Mouse (Mus musculus): Measurements from ENCODE around the gene Pigh. TPM values are rescaled to one million over a fixed set of nuclear protein-coding genes. Genes with fewer than 3 reads are reported as not detected.

Gene Pigh
- polyA plus RNA-seq, 1 experiment = 12.9 TPM

DNA sequence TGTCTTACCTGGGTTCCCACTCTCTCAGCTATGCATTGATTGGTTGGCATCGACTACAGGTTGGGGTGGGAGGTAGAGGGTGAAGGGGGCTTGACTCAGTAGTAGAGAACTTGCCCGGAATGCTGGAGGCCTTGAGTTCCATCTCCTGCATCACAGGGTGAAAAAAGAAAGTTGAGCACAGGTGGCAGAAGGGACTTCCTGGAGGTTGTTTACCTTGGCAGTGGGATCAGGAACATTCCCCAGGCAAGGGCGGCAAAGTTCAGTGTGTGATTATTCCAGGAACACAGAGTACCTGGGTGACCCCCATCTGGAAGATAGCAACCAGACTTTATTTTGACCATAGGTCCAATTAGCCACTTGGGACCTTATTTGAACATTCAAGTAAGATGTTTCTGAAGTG, 14.3 kb upstream of the Pigh start:
- Histone ChIP-seq H3K27me3 (ENCODE audit: control insufficient read depth, insufficient read depth, low read length, poor library complexity, severe bottlenecking) (no peaks in the 10 kb centered on the region), H3K4me1 (ENCODE audit: control insufficient read depth, insufficient read depth, low read length) (no peaks in the 10 kb centered on the region), H3K4me3 (ENCODE audit: low read depth, low read length) (no peak overlapping the region), H3K9ac (ENCODE audit: low read depth, poor library complexity, severe bottlenecking) (no peak overlapping the region), H3K27ac (ENCODE audit: insufficient read depth, low read length) (no peak overlapping the region), H3K9me3 (replicated peaks; ENCODE audit: control insufficient read depth, insufficient read depth, low read length, poor library complexity, severe bottlenecking) (no peaks in the 10 kb centered on the region), H3K36me3 (ENCODE audit: control insufficient read depth, insufficient read depth, low read length, poor library complexity, severe bottlenecking) (no peaks in the 10 kb centered on the region)
- TF ChIP-seq EP300 (IDR thresholded peaks at IDR 0.05; ENCODE audit: insufficient read depth, low read depth, low read length) (no peak), POLR2A (IDR thresholded peaks at IDR 0.05; ENCODE audit: insufficient read depth, low read length) (no peak), CTCF (IDR thresholded peaks at IDR 0.05; ENCODE audit: low read depth, low read length) (no peak)

DNA sequence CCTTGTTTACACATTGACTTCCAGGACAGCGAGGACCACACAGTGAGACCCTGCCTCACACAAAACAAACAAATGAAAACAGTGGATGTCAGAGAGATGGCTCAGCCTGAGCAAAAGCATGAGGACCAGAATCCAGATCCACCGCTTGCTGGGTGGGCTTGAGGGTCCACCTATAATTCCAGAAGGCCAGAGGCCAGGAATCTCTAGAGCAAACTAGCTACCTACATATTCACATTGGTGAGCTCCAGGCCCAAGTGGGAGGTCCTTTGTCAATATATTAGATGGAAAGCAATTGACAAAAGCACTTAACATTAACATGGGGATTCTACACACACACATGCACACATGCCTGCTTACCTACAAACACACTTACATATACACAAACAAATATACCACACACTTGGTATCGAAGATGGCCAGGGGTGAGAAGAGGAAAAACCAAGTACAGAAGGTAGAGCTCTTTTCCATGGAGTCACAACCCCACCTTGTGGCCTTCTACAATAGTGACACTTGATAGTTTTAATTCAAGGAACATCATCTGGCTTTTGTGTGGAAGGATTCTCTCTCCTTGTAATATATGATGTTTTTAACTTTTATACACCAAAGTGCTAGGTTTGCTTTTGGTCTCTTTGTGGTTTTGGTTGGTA, 7.8 kb upstream of the Pigh start:
- Histone ChIP-seq H3K27ac (ENCODE audit: insufficient read depth, low read length) (no peak overlapping the region), H3K36me3 (ENCODE audit: control insufficient read depth, insufficient read depth, low read length, poor library complexity, severe bottlenecking) (no peaks in the 10 kb centered on the region), H3K9ac (ENCODE audit: low read depth, poor library complexity, severe bottlenecking) (no peak overlapping the region), H3K27me3 (ENCODE audit: control insufficient read depth, insufficient read depth, low read length, poor library complexity, severe bottlenecking) (no peaks in the 10 kb centered on the region), H3K9me3 (replicated peaks; ENCODE audit: control insufficient read depth, insufficient read depth, low read length, poor library complexity, severe bottlenecking) (no peaks in the 10 kb centered on the region), H3K4me1 (ENCODE audit: control insufficient read depth, insufficient read depth, low read length) (no peaks in the 10 kb centered on the region), H3K4me3 (ENCODE audit: low read depth, low read length) (no peak overlapping the region)
- TF ChIP-seq CTCF (IDR thresholded peaks at IDR 0.05; ENCODE audit: low read depth, low read length) = peak; percentile 14
- TF ChIP-seq EP300 (IDR thresholded peaks at IDR 0.05; ENCODE audit: insufficient read depth, low read depth, low read length) = no peak

DNA sequence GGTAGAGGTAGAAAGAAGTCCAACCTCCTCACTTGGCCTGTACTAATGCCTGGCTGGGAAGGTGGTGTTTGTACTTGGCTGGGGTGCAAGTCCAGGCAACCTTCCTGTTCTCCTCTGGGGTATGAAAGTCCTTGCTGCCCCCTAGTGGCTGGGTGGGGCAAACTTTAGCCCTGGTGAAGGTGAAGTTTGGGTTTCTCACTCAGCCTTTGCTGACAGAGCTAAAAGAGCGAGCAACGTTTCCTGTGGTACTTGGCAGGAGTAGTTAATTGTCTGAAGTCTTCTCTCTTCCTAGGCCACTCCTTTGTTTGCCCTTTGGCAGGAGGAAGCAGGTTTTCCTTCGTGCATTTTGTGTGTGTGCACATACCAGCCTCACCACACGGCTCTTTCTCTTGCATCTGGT, 3.1 kb upstream of the Pigh start:
- peak; percentile 72 for TF ChIP-seq CTCF (IDR thresholded peaks at IDR 0.05; ENCODE audit: low read depth, low read length)
- TF ChIP-seq POLR2A (IDR thresholded peaks at IDR 0.05; ENCODE audit: insufficient read depth, low read length) = no peak
- Histone ChIP-seq H3K27ac (ENCODE audit: insufficient read depth, low read length) (no peak overlapping the region), H3K36me3 (ENCODE audit: control insufficient read depth, insufficient read depth, low read length, poor library complexity, severe bottlenecking) (no peaks in the 10 kb centered on the region), H3K27me3 (ENCODE audit: control insufficient read depth, insufficient read depth, low read length, poor library complexity, severe bottlenecking) (no peaks in the 10 kb centered on the region), H3K4me3 (ENCODE audit: low read depth, low read length) (no peak overlapping the region), H3K9ac (ENCODE audit: low read depth, poor library complexity, severe bottlenecking) (no peak overlapping the region), H3K9me3 (replicated peaks; ENCODE audit: control insufficient read depth, insufficient read depth, low read length, poor library complexity, severe bottlenecking) (no peaks in the 10 kb centered on the region), H3K4me1 (ENCODE audit: control insufficient read depth, insufficient read depth, low read length) (no peaks in the 10 kb centered on the region)

DNA sequence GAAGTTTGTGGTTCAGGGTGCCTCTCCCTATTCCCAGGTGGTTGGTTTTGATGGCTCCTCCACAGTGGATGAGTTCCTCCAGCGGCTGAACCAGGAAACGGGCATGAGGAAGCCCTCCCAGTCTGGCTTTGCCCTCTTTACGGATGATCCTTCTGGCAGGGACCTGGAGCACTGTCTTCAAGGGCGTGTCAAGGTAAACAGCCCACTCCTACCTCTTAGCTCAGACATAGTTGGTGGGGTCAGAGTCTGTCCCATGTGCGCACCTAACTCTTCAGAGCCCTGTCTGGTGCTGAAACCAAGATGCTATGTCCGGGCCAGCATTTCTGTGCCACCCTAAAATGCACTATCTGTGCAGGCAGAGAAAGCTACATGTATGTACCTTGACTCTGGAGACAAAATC, 16.1 kb downstream of the Pigh start:
- H3K27ac ChIP-seq (ENCODE audit: insufficient read depth, low read length) = no peak overlapping the region
- H3K9ac ChIP-seq (ENCODE audit: low read depth, poor library complexity, severe bottlenecking) = no peak overlapping the region
- TF ChIP-seq CTCF (IDR thresholded peaks at IDR 0.05; ENCODE audit: low read depth, low read length) (no peak), EP300 (IDR thresholded peaks at IDR 0.05; ENCODE audit: insufficient read depth, low read depth, low read length) (no peak), POLR2A (IDR thresholded peaks at IDR 0.05; ENCODE audit: insufficient read depth, low read length) (no peak)
- H3K4me3 ChIP-seq (ENCODE audit: low read depth, low read length) = no peak overlapping the region
- H3K9me3 ChIP-seq (replicated peaks; ENCODE audit: control insufficient read depth, insufficient read depth, low read length, poor library complexity, severe bottlenecking) = no peaks in the 10 kb centered on the region
- H3K36me3 ChIP-seq (ENCODE audit: control insufficient read depth, insufficient read depth, low read length, poor library complexity, severe bottlenecking) = peaks cover 11% of the 10 kb centered on the region; the same call in 1 of the 2 replicates
- no peaks in the 10 kb centered on the region for H3K27me3 ChIP-seq (ENCODE audit: control insufficient read depth, insufficient read depth, low read length, poor library complexity, severe bottlenecking)
- H3K4me1 ChIP-seq (ENCODE audit: control insufficient read depth, insufficient read depth, low read length) = no peaks in the 10 kb centered on the region

DNA sequence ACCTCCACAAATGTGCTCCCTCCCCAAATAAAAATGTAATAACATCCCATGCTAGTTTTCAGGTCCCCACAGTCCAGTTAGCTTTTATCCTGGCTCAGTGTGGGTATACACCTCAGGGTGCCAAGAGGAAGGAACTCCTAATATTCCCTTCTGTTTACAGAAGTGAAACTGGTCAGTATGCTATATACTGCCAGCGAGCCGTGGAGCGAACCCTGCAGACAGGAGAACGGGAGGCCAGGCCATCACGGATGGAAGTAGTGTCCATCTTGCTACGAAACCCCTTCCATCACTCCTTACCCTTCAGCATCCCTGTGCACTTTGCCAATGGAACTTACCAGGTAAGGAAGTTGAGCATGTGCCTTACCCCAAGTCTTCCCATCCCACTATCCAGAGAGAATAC, 16.9 kb downstream of the Pigh start:
- TF ChIP-seq POLR2A (IDR thresholded peaks at IDR 0.05; ENCODE audit: insufficient read depth, low read length) (no peak), EP300 (IDR thresholded peaks at IDR 0.05; ENCODE audit: insufficient read depth, low read depth, low read length) (no peak), CTCF (IDR thresholded peaks at IDR 0.05; ENCODE audit: low read depth, low read length) (no peak)
- Histone ChIP-seq H3K27ac (ENCODE audit: insufficient read depth, low read length) (no peak overlapping the region), H3K9me3 (replicated peaks; ENCODE audit: control insufficient read depth, insufficient read depth, low read length, poor library complexity, severe bottlenecking) (no peaks in the 10 kb centered on the region), H3K36me3 (ENCODE audit: control insufficient read depth, insufficient read depth, low read length, poor library complexity, severe bottlenecking) (peaks cover 11% of the 10 kb centered on the region; the same call in 1 of the 2 replicates), H3K9ac (ENCODE audit: low read depth, poor library complexity, severe bottlenecking) (no peak overlapping the region), H3K27me3 (ENCODE audit: control insufficient read depth, insufficient read depth, low read length, poor library complexity, severe bottlenecking) (no peaks in the 10 kb centered on the region), H3K4me3 (ENCODE audit: low read depth, low read length) (no peak overlapping the region), H3K4me1 (ENCODE audit: control insufficient read depth, insufficient read depth, low read length) (no peaks in the 10 kb centered on the region)

DNA sequence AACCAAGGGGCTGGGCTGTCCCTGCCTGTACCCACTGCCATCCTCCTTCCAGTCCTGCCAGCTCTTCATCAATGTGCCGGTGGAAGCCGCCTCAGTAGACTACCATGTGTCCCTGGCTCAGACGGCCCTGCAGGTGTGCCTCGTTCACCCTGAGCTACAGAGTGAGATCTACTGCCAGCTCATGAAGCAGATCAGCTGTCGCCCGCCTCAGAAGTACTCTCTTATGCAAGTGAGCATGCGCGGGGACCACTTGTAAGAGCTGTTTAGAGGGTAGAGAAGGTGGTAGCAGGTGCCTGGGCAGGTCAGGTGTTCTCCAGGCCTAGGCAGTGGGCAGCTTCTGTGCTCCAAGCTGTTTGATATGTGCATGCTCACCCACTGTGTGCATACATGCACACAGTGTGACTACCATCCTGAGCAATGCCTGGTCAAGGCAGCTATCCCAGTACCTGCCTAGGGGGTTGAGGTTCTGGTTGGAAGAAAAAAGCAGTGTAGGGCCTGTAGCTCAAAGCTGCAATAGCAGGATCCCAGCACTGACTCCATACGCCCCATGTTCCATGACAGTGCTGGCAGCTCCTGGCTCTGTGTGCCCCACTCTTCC, 18.6 kb downstream of the Pigh start:
- Histone ChIP-seq H3K36me3 (ENCODE audit: control insufficient read depth, insufficient read depth, low read length, poor library complexity, severe bottlenecking) (peaks cover 3% of the 10 kb centered on the region; the same call in 1 of the 2 replicates), H3K27ac (ENCODE audit: insufficient read depth, low read length) (no peak overlapping the region), H3K4me3 (ENCODE audit: low read depth, low read length) (no peak overlapping the region), H3K27me3 (ENCODE audit: control insufficient read depth, insufficient read depth, low read length, poor library complexity, severe bottlenecking) (no peaks in the 10 kb centered on the region), H3K9me3 (replicated peaks; ENCODE audit: control insufficient read depth, insufficient read depth, low read length, poor library complexity, severe bottlenecking) (no peaks in the 10 kb centered on the region), H3K9ac (ENCODE audit: low read depth, poor library complexity, severe bottlenecking) (no peak overlapping the region), H3K4me1 (ENCODE audit: control insufficient read depth, insufficient read depth, low read length) (no peaks in the 10 kb centered on the region)
- TF ChIP-seq POLR2A (IDR thresholded peaks at IDR 0.05; ENCODE audit: insufficient read depth, low read length) = no peak
- TF ChIP-seq CTCF (IDR thresholded peaks at IDR 0.05; ENCODE audit: low read depth, low read length) = no peak
- no peak for TF ChIP-seq EP300 (IDR thresholded peaks at IDR 0.05; ENCODE audit: insufficient read depth, low read depth, low read length)
